Mouse (Mus musculus) thymus, postnatal 4 days (tissue): Measurements from ENCODE around the gene Aes.
A peak's percentile ranks its signal among the peaks of the same experiment; 100 is the strongest.

Experiments used
- DNase-seq: peaks from one replicate; pipeline ENCODE4 v3.0.0; 2021

The Aes gene

GRCm38 (mm10) chr10:81559163-81559626 is at the start of gene Aes:
Gene Aes, plus strand, starts transcription at chr10:81559488.
- DNase-seq, result peak; percentile 92

DNA sequence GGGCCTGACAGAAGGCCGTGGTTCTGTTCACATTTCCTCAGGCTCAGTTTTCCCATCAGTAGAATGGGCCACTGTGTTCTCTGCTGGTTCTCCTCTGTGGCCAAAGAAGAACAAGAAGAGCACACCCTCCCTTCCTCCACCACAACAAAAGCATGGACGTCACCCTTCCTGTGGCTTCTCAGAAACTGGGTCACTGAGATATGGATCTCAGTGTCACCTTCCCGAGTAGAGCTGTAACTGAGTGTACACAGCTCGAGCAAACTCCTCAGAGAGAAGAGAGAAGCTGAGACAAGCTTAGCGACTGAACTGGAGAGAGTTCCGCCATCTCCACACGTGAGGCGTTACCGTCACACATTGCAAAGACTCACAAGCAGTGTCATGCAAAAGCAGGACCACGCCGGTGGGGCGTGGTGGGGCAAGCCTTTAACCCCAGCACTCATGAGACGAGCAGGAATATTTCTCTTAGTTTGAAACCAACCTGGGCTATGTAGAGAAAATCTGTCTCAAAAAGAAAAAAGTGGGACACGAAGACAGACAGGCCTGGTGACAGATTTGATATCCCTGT is 49.0 kb upstream of the Aes start:
- DNase-seq, result no peak

DNA sequence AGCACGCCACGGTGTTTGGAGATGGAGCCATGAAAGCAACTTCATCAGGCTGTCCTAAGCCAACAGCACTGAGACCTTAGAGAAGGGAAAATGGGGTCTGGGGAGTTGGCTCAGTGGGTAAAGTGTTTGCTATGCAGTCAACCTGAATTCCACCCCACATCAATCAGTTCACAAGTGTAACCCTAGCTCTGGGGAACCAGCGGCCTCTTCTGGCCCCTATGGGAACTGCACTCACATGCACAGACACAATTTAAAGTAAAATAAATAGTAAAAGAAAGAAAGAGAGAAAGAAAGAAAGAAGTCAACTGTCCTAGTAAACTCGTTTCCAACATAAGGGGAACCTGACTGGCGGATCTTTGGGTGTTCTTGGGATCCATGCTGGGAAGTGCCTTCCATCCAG is 45.5 kb upstream of the Aes start:
- no peak for DNase-seq

DNA sequence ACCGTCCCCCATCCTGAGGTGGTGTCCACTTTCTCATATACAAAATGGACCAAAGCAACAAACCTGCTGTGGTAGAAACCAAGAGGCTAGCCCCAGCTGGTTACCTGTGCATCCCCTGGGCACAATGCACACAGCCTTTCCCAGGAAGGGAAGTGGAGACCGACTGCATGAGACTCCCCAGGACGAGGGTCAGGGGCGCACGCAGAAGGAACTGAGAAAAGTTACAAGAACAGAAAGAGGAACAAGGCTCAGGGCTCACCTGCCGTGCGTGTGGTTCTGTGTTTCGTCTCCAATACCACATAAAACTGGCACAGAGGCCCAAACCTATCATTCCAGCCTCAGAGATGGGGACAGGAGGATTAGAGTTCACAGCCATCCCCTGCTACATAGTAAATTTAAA is 42.1 kb upstream of the Aes start:
- DNase-seq, result no peak

DNA sequence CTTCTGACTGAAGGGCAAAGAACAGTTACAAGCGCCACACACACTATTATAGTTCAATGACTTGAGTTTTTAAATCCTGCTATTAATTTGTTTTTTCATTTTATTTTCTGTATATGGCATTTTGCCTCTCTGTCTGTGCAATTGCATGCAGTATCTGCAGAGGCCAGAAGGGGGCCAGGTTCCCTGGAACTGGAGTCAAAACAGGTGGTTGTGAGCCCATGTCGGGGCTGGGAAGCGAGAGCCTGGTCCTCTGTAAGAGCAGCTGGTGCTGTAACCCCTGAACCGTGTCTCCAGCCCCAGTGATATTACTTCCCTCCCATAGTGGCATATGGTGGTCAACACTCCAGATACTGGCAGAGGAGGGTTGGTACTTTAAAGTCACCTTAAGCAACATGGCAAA is 40.7 kb upstream of the Aes start:
- peak; percentile 92 for DNase-seq

DNA sequence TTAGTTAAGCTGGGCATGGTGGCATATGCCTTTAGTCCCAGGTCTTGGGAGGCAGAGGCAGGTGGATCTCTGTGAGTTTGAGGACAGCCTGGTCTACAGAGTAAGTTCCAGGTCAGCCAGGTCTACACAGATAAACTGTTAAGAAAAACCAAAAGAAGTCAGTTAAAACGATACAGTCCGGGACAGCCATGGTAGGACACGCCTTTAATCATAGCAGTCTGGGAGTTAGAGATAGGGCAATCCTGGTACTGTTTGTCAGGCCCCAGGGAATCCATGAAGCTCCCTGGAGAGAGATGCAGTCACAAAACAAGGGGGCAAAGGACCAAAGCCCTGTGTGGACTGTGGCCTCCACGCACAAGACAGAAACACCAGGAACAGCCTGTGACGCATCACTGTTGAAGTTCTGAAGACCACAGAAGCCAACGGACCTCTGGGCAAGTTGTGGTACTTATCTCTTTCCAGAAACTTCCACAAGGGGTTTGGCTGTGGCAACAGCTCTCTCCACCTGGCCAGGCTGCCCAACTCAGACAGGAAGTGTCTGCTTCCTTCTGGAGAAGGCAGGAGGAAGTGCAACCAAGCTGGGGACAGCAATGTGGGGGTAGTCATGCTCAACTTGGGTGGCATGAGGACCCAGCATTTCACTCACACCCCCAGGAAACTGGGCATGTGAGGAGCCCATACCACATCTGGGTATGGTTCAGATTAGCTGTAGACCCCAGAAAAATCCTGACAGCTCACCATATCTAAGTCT is 39.9 kb upstream of the Aes start:
- no peak for DNase-seq

DNA sequence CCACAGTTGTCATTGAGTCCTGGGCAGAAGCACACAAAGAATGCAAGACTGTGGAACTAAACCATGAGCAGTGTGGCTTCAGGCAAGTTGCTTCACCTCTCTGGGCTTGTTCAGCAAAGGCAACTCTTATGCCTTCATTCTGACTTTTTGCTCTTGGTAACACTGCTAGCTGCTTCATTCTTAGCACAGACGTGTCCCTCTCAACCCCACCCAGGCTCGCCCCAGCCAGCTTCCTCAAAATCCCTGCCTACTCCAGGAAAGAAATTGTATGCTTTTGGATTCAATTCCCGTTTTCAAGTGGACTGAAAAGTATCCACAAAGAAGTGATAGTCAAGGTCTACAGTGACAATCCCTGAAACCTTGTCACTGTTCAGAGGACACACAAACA is 39.3 kb upstream of the Aes start:
- no peak for DNase-seq

DNA sequence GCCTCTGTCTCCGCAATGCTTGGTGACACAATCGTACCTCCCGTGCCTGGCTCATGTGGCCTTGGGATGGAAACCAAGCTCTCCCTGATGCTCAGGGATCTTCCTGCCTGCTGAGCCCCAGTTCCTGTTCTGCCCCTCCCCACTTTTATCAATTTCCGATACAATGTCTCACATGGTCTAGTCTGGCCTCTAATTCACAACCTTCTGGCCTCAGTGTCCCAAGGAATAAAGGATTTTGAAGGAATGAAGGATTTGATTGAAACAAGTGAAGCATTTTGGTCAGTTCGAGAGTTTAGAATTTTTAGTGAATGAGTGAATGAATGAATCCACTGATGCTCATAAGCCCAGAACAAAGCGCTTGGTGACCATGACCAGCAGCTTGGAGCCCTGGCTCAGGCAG is 36.1 kb upstream of the Aes start:
- no peak for DNase-seq

- DNase-seq, result no peak
Observed at GRCm38 (mm10) chr10:81523570-81523969, 35.7 kb upstream of the Aes start.

- DNase-seq, result no peak
Observed at GRCm38 (mm10) chr10:81524051-81524605, 35.2 kb upstream of the Aes start, which contains the start of gene Gna15. Gene Gna15, minus strand, starts transcription at chr10:81524225.

- DNase-seq, result no peak
Observed at GRCm38 (mm10) chr10:81525017-81525694, 34.1 kb upstream of the Aes start.

- DNase-seq, result peak; percentile 94
Observed at GRCm38 (mm10) chr10:81526779-81527178, 32.5 kb upstream of the Aes start.

DNA sequence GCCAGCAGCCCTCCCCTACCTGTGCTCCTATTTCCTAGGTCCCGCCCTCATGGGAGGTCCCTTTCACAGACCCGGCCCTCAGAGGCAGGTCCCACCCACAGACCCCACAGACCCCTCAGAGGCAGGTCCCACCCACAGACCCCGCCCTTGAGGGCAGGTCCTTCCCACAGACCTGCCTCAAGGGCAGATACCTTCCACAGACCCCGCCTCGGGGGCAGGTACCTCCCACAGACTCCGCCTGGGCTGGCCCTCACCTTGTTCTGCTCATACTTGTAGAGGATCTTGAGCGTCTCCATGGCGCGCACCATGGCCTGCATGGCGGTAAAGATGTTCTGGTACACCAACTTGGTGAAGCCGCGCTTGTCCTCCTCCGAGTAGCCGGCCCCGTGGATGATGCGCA is 24.5 kb upstream of the Aes start:
- DNase-seq, result no peak

GRCm38 (mm10) chr10:81536734-81537133 is 22.6 kb upstream of the Aes start:
- DNase-seq, result peak; percentile 59

- no peak for DNase-seq
Observed at GRCm38 (mm10) chr10:81537429-81537828, 21.9 kb upstream of the Aes start.

DNA sequence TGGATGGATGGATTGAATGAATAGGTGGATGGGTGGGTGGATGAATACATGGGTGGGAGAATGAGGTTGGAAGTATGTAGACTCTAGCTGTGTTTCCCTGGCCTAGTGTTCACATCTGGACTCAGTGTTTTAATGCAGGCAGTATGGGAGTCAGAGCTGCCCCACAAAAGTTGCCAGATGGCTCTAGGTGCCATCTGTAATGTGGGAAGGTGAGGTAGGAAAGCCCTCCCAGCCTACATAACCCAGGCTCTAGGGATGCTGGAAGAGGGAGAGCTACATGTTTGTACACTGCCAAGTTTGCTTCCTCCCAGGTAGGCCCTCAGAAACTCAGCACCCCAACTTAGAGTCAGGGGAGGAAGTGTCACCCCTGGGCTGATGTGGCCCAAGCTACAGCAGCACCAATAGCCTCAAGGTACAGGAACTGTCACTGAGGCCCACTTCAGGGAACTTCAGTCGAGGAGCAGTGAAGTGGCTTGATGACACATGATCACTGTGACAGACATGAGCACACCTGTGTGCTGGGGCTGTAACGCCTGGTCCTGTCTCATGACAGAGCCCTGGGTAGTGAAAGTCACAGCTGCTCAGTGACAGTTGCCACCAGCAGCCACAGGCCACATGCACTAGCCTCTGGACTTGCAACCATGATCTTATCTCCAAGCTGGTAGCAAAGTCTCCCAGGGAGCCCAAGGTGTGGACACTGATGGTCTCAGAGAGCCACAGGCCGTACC is 20.8 kb upstream of the Aes start:
- DNase-seq, result no peak

DNA sequence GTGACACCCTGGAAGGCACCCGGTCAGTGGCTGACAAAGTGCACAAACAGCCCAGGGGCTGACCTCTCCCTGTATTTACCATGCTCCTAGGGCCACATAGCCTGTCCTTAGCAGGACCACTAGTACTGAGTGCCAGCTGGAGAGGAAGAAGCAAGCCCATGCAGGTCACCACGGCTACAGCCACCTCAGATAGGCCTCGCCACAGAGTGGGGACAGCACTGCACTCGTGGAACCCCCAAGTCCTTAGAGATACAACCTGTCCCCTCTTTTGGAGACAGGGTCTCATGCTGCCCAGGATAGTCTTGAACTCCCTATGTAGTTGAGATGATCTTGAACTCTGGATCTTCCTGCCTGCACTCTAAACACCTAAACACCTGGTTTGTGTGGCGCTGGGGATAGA is 17.9 kb upstream of the Aes start:
- no peak for DNase-seq

GRCm38 (mm10) chr10:81541803-81542202 is 17.5 kb upstream of the Aes start:
- no peak for DNase-seq

DNA sequence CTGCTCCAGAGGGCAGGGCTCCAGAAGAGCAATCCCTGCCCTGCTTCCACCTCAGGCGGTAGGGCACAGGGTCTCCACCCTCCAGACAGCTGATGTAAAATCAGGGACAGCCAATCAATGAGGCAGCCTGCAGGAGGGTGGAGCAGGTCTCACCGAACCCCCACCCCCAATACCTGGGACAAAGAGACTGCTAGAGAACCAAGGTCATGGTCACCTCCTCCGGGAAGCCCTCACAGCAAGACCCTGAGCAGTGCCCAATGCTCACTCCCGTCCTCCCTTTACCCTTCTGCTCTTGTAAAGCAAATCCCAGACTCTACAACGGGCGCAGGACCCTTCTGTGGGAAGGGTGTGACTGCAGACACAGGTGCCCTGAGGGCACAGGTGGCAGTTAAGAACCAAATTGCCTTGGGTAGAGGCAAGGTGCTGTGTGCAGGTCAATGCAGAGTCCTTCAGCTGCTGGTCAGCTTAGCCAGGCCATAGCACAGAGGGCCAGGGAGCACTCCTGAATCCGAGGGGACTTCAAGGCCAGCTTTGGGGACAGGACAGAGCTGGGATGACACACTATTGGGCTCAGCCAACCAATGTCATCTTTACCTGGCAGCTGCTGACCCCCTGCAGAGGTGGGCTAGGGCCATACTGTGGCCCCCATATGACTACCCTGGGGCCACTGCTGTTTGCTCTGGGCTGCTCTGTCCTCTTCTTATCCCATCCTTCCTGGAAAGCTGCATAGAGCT is 16.4 kb upstream of the Aes start:
- no peak for DNase-seq

DNA sequence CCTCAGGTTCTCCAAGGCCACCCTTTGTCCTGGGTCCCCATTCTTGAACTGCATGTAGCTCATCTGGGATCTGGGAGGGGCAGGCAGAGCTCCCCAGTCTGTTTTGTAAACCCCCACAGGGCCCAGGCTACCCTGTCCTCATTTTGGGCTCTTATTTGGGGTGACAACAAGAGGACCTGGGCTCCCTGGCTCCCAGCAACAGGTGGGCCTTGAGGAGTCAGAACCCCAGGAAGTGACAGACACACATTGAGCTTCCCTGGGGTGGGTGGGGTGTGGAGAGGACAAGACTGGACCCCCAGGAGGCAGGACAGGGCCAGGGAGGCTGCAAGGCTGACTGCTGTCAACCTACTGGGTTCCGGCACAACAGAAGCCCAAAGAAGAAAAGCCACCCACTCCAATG is 15.7 kb upstream of the Aes start:
- DNase-seq, result no peak

- peak; percentile 76 for DNase-seq
Observed at GRCm38 (mm10) chr10:81544296-81545160, 14.8 kb upstream of the Aes start.
